Mouse (Mus musculus) frontal cortex, postnatal 10 days (tissue): ENCODE results near the gene B4galt5.

Source experiments
- DNase-seq, 2 experiments: peaks; one replicate each; pipeline ENCODE4 v3.0.0; 2022; ENCODE audit warnings: low spot score in 2 of 2, mixed read lengths in 1 of 2

The B4galt5 gene

GRCm38 (mm10) chr2:167304651-167305381 lies 44.2 kb downstream of the B4galt5 start:
- DNase-seq, result peak; percentile 2 to 4

- peak in 1 of 2 experiments; percentile 1 for DNase-seq
Measured at GRCm38 (mm10) chr2:167303806-167304205, 45.2 kb downstream of the B4galt5 start.

- DNase-seq, result peak; percentile 2 to 3
Measured at GRCm38 (mm10) chr2:167303196-167303595, 45.8 kb downstream of the B4galt5 start.

GRCm38 (mm10) chr2:167302641-167303040 lies 46.3 kb downstream of the B4galt5 start:
- peak; percentile 0 to 2 for DNase-seq

GRCm38 (mm10) chr2:167302031-167302430 lies 47.0 kb downstream of the B4galt5 start:
- peak; percentile 3 to 4 for DNase-seq

GRCm38 (mm10) chr2:167301601-167302000 lies 47.4 kb downstream of the B4galt5 start:
- peak; percentile 4 to 5 for DNase-seq

GRCm38 (mm10) chr2:167300943-167301497 lies 48.0 kb downstream of the B4galt5 start:
- DNase-seq, result peak; percentile 9

GRCm38 (mm10) chr2:167299861-167300667 lies 48.9 kb downstream of the B4galt5 start:
- DNase-seq, result peak; percentile 15 to 22

- DNase-seq, result peak; percentile 23 to 42
Measured at GRCm38 (mm10) chr2:167298729-167299705, 50.0 kb downstream of the B4galt5 start.

GRCm38 (mm10) chr2:167297985-167298384 lies 51.0 kb downstream of the B4galt5 start:
- DNase-seq, result peak; percentile 3

GRCm38 (mm10) chr2:167294926-167295325 lies 54.1 kb downstream of the B4galt5 start:
- DNase-seq, result peak; percentile 3 to 6

GRCm38 (mm10) chr2:167294216-167294615 lies 54.8 kb downstream of the B4galt5 start:
- DNase-seq, result peak; percentile 2 to 6

- DNase-seq, result peak; percentile 3 to 5
Measured at GRCm38 (mm10) chr2:167293289-167294085, 55.5 kb downstream of the B4galt5 start.

GRCm38 (mm10) chr2:167292854-167293253 lies 56.1 kb downstream of the B4galt5 start:
- DNase-seq, result peak; percentile 3 to 4

- peak; percentile 7 to 19 for DNase-seq
Measured at GRCm38 (mm10) chr2:167292151-167292591, 56.8 kb downstream of the B4galt5 start.

GRCm38 (mm10) chr2:167291656-167292055 lies 57.3 kb downstream of the B4galt5 start:
- DNase-seq, result peak in 1 of 2 experiments; percentile 4

GRCm38 (mm10) chr2:167281461-167281860 lies 67.5 kb downstream of the B4galt5 start:
- DNase-seq, result peak; percentile 4

GRCm38 (mm10) chr2:167280986-167281310 lies 68.0 kb downstream of the B4galt5 start:
- no peak for DNase-seq

GRCm38 (mm10) chr2:167280090-167280985 lies 68.6 kb downstream of the B4galt5 start:
- DNase-seq, result peak; percentile 60 to 81
